Mouse (Mus musculus) gastrocnemius, postnatal 25 days (tissue): ENCODE data around the gene Gm4553. TPM values are rescaled to one million over a fixed set of nuclear protein-coding genes. Genes with fewer than 3 reads are reported as not detected.
"Not testable (repeated sequence)": the region's sequence is repeated elsewhere in the genome, so short reads cannot be mapped to it uniquely, and the experiment has no call there.

Experiments
- DNase-seq: peaks from one replicate; pipeline ENCODE4 v3.0.0; 2022
- long read RNA-seq, 2 experiments: library from polyadenylated mRNA; stranded (forward); transcript quantifications; one replicate each; pipeline ENCODE4 v2.0.0; 2021
- total RNA-seq, 2 experiments: library from RNA; stranded (reverse); gene quantifications; 1 replicate in 1 of 2; 2 replicates in 1 of 2; pipeline ENCODE4 v1.2.3; 2021

Gene Gm4553
- not detected for total RNA-seq
- long read RNA-seq, experiment 1: 0 reads
- long read RNA-seq, experiment 2: 0 reads

DNA sequence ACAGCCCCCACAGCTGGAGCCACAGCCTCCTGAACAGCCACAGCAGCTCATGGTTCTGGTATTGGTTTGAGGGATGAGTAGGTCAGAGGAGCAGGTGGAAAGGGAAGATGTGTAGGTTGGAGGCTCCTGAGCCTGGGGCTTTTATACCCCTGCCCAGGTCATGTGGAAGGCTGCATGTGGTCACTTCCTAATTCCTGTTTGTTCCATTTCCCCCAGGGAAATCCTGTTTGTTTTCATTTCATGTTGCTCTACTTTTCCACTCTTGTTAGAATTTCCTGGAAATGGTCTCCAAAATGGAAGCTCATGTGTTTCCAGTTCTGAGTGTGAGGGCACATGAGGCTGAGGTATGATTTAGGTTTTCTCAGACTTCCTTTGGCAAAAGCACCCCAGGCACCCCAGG is at the start of gene Gm4553:
Gene Gm4553, minus strand, starts transcription at position 101 of the 400 bp plus-strand sequence.
- DNase-seq: not testable (repeated sequence)

DNA sequence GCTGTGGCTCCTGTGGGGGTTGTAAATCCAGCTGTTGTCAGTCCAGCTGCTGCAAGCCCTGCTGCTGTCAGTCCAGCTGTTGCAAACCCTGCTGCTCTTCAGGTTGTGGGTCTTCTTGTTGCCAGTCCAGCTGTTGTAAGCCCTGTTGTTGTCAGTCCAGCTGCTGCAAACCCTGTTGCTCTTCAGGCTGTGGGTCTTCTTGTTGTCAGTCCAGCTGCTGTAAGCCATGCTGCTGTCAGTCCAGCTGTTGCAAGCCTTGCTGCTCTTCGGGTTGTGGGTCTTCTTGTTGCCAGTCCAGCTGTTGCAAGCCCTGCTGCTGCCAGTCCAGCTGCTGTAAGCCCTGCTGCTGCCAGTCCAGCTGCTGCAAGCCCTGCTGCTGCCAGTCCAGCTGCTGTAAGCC is 46.6 kb upstream of the Gm4553 start:
- DNase-seq: not testable (repeated sequence)

DNA sequence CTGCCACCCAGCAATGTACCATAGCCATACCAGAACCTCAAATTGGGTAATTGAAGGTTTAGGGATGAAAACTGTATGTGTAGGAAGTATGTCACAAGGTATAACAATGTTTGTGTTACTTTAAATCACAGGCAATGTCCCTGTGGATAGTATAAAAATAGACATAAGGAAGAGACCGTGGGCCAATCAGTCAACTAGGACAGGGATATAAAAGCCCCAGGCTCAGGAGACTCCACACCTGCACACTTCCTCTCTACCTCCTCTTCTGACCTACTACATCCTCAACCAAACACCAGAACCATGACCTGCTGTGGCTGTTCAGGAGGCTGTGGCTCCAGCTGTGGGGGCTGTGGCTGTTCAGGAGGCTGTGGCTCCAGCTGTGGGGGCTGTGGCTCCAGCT is 46.0 kb upstream of the Gm4553 start, which contains the start of gene Gm7579:
Gene Gm7579, plus strand, starts transcription at position 301 of the 400 bp plus-strand sequence.
- no peak for DNase-seq

DNA sequence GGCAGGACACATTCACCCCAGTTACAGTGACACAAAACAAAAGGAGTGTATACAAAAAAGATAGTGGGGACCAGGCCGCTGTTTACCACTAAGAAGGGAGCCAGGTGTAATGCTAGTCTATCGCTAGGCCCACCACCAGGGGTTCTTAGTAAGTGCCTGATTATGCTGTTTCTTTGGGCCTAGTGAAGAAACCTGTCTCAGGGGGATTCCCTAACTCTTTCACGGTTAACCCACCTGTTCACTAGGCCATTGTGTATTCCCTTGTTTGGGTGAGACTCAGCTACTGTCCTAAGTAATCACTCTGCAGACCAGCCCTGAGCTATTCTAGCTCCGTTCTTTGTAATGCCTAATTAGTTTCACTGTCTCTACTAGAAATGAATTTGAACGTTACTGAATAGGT is 41.4 kb upstream of the Gm4553 start:
- DNase-seq: not testable (repeated sequence)

DNA sequence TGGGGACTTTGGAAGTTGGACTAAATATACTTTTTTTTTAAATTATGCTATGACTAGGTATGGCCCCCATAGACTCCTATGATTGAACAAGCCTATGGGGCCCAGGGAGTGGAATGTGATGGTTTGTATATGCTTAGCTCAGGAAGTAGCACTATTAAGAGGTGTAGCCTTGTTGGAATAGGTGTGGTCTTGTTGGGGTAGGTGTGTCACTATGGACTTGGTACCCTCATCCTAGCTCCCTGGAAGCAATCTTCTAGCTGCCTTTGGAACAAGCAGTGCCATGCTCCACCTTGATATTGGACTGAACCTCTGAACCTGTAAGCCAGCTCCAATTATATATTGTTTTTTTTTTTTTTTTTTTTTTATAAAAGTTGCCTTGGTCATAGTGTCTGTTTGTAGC is 39.9 kb upstream of the Gm4553 start:
- no peak for DNase-seq

DNA sequence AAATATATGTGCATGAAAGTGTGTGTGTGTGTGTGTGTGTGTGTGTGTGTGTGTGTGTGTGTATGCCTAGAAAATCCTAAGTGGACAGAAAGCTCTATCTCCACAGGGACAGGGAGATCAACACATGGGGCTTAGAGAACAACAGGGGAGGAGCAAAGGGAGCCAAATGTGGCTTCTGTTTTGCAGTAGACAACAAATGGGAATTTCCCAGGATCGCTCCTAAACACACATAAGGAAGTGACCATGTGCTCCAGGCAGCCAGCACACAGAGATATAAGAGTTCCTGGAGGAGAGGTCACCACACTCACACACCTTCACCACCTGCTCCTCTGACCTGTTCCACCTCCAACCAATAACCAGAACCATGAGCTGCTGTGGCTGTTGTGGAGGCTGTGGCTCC is 35.5 kb upstream of the Gm4553 start, which contains the start of gene Krtap5-3:
Gene Krtap5-3, plus strand, starts transcription at position 301 of the 400 bp plus-strand sequence.
- DNase-seq: no peak

DNA sequence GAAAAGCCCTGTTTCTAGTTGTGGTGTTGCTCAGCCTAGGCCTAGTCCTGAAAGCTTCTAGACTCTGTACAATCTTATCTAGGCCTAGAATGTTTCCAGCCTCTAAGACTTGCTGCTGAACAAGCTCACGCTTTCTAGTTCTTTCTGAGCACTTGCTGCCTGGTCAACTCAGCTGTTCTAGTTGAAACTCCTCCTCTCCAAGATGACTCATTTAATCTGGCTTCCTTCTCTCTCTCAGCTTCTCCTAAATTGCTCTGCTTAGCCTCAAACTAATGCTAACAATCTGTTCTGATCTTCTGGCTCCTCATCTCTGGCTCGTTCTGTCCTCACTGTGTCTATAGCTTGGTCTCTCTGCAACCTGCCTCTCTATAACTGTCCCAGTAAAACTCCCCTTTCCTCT is 33.2 kb upstream of the Gm4553 start:
- no peak for DNase-seq

DNA sequence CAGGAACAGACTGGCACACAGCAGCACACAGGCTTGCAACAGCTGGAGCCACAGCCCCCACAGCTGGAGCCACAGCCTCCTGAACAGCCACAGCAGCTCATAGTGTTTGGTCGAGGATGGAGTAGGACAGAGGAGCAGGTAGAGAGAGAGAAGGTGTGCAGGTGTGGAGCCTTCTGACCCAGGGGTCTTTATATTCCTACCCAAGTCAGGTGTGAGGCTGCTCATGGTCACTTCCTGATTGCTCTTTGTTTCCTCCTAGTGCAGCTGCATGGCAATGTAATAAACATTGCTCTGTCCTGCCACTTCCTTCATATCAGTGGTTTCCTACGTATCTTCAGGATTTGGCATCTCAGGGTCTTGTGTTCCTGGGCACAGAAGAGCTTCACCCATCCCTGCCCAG is 24.8 kb upstream of the Gm4553 start, which contains the start of gene Gm10153:
Gene Gm10153, minus strand, starts transcription at position 101 of the 400 bp plus-strand sequence.
- no peak for DNase-seq

DNA sequence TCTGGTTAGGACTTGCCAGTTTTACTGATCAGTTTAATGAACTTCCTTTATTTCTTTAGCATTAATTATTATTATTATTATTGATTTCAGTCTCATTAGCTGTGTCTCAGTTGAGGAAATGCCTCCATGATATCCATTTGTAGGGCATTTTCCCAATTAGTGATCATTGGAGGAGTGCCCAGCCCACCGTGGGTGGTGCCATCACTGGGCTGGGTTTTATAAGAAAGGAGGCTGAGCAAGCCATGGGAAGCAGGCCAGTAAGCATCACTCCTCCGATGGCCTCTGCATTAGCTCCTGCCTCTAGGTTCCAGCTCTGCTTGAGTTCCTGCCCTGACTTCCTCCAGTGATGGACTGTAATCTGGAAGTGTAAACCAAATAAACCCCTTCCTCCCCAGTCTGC is 22.6 kb upstream of the Gm4553 start:
- DNase-seq: no peak

DNA sequence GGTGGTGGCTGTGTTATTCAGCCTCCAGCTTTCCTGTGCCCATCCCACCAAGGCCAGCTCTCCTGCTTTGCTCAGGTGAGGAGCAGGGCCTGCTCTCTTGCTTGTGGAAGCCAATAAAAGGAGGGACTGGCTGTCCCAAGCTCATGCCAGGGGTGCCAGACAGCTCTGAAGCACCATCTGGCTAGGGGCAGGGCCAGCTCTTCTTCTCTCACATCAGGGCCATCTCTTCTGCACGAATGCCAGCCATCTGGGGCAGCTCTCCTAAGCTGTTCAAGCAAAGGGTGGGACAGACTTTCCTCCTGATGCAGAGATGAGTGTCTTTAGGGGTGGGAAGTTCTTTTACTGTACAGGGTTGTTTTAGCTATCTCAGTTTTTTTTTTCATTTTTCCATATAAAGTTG is 15.5 kb upstream of the Gm4553 start:
- DNase-seq: no peak

DNA sequence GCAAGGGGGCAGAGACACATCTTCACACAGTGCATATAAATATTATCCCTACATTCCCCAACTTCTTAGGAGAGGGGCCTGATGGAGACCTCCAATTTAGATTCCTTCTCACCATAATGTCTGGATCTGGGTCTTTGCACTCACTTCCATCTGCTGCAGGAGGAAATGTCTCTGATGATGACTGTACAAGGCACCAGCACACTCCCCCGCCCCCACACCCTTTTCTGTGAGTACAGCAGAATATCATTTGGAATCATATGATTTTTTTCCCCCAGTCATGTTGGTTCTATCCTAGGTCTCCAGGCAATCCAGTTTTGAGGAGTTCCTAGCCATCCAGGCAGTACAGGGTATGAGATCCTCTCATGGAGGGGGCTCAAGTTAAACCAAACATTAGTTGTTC is 13.1 kb upstream of the Gm4553 start:
- no peak for DNase-seq

DNA sequence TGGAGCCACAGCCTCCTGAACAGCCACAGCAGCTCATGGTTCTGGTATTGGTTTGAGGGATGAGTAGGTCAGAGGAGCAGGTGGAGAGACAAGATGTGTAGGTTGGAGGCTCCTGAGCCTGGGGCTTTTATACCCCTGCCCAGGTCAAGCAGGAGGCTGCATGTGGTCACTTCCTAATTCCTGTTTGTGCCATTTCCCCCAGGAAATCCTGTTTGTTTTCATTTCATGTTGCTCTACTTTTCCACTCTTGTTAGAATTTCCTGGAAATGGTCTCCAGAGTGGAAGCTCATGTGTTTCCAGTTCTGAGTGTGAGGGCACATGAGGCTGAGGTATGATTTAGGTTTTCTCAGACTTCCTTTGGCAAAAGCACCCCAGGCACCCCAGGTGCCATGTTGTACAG is 10.4 kb upstream of the Gm4553 start, which contains the start of gene Krtap5-2:
Gene Krtap5-2, minus strand, starts transcription at position 101 of the 400 bp plus-strand sequence.
- not testable (repeated sequence) for DNase-seq

DNA sequence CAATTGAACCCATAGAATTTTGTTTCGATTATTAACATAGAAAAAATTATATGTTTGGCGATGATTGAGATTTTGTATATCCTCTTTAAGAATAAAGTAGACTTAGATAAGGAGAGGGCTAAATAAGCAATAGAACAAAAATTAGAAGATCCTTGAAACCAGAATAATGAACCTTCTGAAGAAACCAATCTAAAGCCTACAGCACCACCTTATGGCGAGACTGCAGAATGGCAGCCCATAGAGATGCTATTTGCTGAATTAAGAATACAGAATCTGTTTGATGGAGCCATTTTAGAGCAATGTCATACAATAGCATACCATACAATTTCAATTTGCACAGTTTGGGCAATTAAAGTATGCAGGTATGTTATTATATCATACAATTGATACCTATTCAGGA is 4.3 kb upstream of the Gm4553 start:
- DNase-seq: no peak

DNA sequence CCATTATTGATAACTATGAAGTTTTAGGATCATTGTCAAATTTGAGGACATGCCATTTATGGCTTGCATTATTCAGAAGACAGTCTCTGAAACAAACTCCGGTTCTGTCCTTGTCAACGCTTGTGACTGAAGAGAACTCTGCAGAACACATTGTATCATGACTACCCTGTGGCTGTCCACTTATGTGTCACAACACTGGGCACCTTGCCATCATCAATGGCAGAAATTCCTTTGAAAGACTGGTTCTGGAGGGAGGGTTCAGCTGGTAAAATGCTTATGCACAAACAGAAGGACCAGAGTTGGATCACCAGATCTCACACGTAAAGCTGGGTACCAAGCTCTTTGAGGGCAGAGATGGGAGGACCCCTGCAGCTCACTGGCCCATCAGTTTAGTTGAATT is 6.2 kb downstream of the Gm4553 start:
- DNase-seq: no peak

DNA sequence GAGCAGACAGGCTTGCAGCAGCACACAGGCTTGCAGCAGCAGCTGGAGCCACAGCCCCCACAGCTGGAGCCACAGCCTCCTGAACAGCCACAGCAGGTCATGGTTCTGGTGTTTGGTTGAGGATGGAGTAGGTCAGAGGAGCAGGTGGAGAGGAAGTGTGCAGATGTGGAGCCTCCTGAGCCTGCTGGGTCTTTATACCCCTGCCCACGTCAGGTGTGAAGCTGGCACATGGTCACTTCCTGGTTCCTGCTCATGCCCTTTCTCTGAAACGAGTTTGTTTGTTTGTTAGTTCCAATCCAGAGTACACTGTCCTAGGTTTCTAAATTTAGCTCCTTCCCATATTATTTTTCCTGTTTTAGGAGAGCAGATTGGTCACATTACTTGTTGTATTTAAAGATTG is 8.5 kb downstream of the Gm4553 start, which contains the start of gene Gm29735:
Gene Gm29735, minus strand, starts transcription at position 101 of the 400 bp plus-strand sequence.
- DNase-seq: not testable (repeated sequence)

DNA sequence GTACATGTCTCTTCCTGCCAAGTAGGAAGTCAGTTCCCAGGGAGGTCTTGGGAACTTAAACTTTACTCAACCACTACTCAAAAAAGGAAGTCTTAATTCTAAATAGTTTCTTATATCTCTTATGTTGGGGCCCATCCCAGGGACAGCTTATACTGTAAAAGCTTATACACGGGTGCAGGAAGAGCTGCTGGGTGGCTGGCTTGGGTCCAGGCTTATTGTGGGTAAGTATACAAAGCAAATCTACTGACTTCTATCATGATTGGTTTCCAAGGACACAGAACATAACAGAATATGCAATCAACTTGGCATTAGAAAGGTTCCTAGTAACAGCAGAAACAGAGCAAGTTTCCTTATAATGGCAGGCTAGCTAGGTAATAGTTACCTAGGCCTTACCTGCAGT is 10.2 kb downstream of the Gm4553 start:
- DNase-seq: no peak

DNA sequence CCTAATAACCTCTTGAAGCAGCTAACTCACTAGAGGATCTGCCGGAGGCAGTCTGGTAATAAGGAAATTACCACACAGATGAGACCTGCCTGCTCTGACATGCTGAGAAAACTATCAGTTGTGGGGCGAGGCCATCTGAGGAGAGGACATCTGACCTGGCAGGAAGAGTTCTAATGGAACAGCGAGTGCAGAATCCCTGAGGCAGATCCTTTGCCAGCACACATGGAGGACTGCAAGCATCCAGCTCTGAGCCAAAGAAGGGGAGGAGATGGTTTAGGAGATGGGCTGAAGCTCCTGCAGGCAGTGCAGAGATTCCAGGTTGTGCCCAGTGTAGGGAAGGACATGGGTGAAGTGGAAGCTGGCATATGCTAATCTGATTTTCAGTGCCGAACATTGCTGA is 13.3 kb downstream of the Gm4553 start:
- no peak for DNase-seq

DNA sequence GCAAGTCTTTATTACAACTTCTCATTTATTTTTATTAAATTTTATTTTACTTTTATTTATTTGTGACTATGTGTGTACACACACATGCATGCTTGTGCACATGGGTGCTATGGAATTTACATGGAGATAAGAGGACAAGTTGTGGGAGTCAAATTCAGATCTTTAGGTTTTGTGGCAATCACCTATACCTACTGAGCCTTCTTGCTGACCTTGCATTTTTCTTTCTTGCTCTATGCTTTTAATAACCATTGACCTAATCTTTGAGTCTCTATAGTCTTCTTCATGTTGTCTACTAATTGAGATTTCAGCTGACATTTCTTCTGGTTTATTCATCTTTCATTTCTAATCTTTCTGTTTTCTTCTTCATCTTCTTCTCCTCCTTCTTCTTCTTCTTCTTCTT is 16.9 kb downstream of the Gm4553 start:
- no peak for DNase-seq

DNA sequence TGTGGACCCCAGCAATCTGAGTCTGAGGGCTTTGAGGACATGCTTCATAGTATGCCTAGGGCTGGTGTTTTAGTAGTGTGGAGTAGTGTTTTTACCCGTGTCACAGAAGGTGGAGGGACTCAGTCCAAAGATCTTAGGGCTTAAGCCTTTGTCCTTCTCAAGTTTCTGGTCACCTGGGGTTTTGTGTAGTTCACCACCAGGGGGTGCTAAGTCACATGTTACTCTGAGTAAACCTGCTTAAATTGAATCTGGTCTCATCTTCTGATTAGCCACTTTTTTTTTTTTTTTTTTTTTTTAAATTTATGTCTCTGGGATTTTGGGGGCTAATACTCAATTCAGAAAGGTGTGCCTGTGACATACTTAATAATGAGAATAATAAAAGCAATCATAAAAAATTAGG is 19.5 kb downstream of the Gm4553 start:
- DNase-seq: no peak

DNA sequence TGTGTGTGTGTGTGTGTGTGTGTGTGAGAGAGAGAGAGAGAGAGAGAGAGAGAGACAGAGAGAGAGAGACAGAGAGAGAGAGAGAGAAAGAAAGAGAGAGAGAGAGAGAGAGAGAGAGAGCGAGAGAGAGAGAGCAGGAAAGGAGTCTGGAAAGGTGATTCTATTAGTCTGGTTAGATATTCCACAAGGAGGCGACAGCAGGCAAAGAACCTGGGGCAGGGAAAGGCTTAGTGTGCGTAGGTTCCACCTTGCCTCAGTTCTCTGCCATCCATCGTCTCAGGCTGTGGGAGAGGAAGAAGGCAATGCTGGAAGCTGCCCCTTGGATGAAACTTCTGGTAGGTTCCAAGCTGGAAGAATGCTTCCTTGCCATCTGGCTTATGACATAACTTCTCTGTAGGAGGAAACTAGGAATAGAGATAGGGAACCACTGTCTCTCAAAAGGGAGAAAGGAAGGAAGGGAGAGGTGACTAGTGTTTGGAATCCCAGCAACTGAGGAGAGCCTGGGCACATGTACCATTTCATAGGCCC is 20.1 kb downstream of the Gm4553 start:
- no peak for DNase-seq

DNA sequence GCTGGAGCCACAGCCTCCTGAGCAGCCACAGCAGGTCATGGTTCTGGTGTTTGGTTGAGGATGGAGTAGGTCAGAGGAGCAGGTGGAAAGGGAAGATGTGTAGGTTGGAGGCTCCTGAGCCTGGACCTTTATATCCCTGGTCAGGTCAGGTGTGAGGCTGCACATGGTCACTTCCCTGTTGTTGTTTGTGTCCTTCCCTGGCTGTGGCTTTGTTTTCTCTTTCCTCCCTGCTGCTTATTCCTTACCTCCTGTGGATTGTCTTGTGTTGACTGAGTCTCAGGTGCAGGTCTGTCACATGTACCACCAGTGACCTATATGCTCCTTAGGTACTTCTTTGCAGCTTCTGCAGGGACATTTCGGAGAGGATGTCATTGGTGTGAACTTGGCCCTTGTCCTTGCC is 21.0 kb downstream of the Gm4553 start, which contains the start of gene Gm45337:
Gene Gm45337, minus strand, starts transcription at position 101 of the 400 bp plus-strand sequence.
- DNase-seq: no peak

DNA sequence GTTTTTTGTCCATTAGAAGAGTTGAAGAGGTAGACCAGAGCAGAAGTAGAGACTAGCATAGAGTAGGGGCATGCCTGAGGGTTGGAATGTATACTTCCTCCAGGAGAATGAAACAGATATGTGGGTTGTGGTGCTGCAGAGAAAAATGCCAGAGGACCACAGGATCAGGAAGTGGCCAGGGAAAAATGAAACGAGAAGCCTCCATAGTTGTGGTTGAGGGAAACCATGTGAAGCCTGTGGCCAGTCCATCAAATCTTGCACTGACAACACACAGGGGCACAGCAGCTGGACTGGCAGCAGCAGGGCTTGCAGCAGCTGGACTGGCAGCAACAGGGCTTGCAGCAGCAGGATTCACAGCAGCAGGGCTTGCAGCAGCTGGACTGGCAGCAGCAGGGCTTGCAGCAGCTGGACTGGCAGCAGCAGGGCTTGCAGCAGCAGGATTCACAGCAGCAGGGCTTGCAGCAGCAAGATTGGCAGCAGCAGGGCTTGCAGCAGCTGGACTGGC is 22.0 kb downstream of the Gm4553 start:
- DNase-seq: not testable (repeated sequence)

DNA sequence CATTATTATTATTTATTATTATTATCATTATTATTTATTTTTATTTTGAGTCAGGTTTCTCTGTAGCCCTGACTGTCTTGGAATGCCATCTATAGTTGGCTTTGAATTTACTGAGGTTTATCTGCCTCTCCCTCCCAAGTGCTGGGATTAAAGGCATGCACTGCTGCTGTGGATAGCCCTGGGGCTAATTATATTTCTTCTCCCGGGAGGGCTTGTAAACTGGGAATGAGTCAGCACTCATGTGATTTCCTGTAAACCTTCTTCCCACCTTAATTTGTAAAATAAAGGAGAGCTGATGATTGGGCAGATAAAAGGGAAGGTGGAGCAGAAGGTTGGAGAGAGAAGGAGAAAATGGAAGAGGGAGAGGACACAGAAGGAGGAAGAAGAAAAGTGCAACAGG is 24.8 kb downstream of the Gm4553 start:
- DNase-seq: no peak

DNA sequence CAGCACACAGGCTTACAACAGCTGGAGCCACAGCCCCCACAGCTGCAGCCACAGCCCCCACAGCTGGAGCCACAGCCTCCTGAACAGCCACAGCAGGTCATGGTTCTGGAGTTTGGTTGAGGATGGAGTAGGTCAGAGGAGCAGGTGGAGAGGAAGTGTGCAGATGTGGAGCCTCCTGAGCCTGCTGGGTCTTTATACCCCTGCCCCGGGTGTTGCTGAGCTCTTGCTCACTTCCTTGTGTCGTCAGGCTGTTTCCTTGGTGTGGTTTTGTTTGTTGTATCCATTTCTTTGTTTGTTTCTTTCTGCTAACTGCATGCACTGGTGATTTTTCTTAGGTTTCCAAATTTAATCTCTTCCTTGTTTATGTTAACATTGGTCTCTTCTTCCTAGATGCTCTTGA is 29.6 kb downstream of the Gm4553 start, which contains the start of gene Gm39115:
Gene Gm39115, minus strand, starts transcription at position 101 of the 400 bp plus-strand sequence.
- DNase-seq: not testable (repeated sequence)
